Mouse (Mus musculus) intestine, embryonic 16.5 days (tissue): ENCODE results near the gene Slc35g3. TPM values are rescaled to one million over a fixed set of nuclear protein-coding genes. Genes with fewer than 3 reads are reported as not detected.

Experiments
- ATAC-seq: fragments of 200-750 bp; cut with Nextera tagmentation; 2 replicates; pipeline ENCODE4 v1.8.0; 2017; ENCODE audit warnings: moderate TSS enrichment, moderate library complexity
- H3K27ac ChIP-seq: fragments of 300-500 bp; sonication (generic); 2 replicates; pipeline ENCODE4 v1.5.1; 2014; ENCODE audit warnings: mild to moderate bottlenecking, low read length
- H3K27me3 ChIP-seq: fragments of 300-500 bp; sonication (generic); replicated peaks from 2 replicates; pipeline ENCODE4 v1.6.1; 2014; ENCODE audit warnings: low read length, control low read depth, mixed read lengths; ENCODE audit not compliant: control insufficient read depth, insufficient read depth
- H3K36me3 ChIP-seq: fragments of 300-500 bp; sonication (generic); 2 replicates; pipeline ENCODE4 v1.6.1; 2014; ENCODE audit warnings: low read length, control low read depth; ENCODE audit not compliant: control insufficient read depth, insufficient read depth
- H3K4me1 ChIP-seq: fragments of 300-500 bp; sonication (generic); 2 replicates; pipeline ENCODE4 v1.6.1; 2014; ENCODE audit warnings: low read length, control low read depth, mixed read lengths; ENCODE audit not compliant: control insufficient read depth, insufficient read depth
- H3K4me2 ChIP-seq: fragments of 300-500 bp; sonication (generic); 2 replicates; pipeline ENCODE4 v1.6.1; 2014; ENCODE audit warnings: low read depth, low read length, control low read depth
- H3K4me3 ChIP-seq: fragments of 300-500 bp; sonication (generic); 2 replicates; pipeline ENCODE4 v1.5.1; 2014; ENCODE audit warnings: mild to moderate bottlenecking, low read length
- H3K9ac ChIP-seq: fragments of 300-500 bp; sonication (generic); 2 replicates; pipeline ENCODE4 v1.6.1; 2014; ENCODE audit warnings: low read depth, low read length
- H3K9me3 ChIP-seq: fragments of 300-500 bp; sonication (generic); 2 replicates; pipeline ENCODE4 v1.6.1; 2016; ENCODE audit warnings: low read length, control low read depth; ENCODE audit not compliant: control insufficient read depth
- WGBS: fragments of 180-500 bp; shearing (Covaris S2); extraction: QIAGEN DNeasy Blood & Tissue Kit; methylation state at CpG from one replicate; pipeline ENCODE4 v1.1.7; 2014; 5-methylcytosine and 5-hydroxymethylcytosine counted together
- polyA plus RNA-seq: library from polyadenylated mRNA; unstranded; fragments of >200 nt; fragmentation: Nextera tagmentation; extraction: Ambion mirVana; gene quantifications from 2 replicates; pipeline ENCODE4 v1.2.1, GENCODE M21; 2015

Slc35g3 gene
- polyA plus RNA-seq, 1 experiment from 2014 or later: 0.16 TPM

DNA sequence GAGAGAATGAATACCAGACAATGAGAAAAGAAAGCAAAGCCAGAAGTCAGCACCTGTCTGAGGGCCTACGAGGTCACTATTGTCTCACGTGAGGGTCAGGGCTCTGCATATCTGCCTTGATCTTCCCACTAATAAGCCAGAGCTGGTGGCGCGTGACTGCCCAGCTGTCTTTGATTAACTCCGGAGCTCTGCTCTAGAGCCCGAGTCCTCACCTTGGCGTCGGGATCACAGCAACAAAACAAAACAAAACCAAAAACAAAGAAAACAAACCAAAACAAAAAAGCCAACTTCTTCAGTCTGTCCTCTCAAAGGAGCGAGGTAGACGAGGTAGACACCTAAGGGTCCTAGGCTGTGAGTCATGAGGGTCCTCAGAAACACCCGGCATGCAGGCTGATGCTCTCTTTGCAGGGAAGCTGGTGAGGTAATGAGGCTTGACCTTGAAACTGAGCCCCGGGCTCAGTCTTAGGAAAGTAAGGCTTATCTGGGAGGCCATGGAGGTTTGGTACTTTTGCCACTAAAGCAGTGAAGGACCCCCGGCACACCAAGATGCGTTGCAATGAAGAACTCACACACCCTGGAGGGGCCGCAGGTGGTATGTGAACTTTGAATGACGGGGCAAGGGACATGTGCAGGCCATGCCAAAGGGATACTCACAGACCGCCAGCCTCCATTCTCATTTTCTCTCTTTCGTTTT is 47.0 kb downstream of the Slc35g3 start:
- no peaks in the 10 kb centered on the region for H3K27me3 ChIP-seq
- no peak overlapping the region for H3K27ac ChIP-seq
- no peak for ATAC-seq
- H3K36me3 ChIP-seq: no peaks in the 10 kb centered on the region
- no peak overlapping the region for H3K9ac ChIP-seq
- no peak overlapping the region for H3K4me3 ChIP-seq
- WGBS: 74% methylated on average over 18 of the region's 18 CpGs
- peaks cover 5% of the 10 kb centered on the region for H3K4me1 ChIP-seq
- H3K4me2 ChIP-seq: no peak overlapping the region
- H3K9me3 ChIP-seq: no peaks in the 10 kb centered on the region

DNA sequence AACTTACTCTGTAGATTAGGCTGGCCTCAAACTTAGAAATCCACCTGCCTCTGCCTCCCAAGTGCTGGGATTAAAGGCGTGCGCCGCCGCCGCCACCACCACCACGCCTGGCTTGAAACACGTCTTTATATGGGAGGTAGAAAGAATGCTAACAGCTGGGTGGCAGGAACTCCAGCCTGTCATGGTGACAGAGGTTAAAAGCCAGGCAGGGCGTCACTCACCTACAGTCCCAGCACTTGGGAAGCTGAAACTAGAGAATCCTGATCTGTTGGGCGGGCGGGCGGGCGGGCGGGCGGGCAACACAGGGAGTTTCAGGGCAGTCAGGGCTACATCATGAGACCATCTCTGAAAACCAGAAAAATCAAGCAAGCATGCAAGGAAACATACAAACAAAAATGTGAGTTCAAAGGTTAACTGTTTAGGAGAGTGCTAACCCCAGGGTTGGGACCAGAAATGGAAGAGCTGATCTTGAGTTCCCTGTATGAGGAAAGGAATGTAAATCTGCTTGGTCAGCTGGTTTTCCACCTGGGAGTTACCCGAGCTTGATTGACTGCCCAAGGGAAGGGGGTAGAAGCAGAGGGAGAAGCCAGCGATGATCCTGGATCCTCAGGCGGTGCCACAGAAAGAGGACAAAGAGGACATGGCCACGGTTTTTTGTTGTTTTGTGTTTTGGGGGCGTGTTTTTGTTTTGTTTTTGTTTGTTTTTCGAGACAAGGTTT is 48.7 kb downstream of the Slc35g3 start:
- no peaks in the 10 kb centered on the region for H3K36me3 ChIP-seq
- H3K27ac ChIP-seq: no peak overlapping the region
- H3K9ac ChIP-seq: no peak overlapping the region
- H3K9me3 ChIP-seq: no peaks in the 10 kb centered on the region
- H3K4me1 ChIP-seq: peaks cover 5% of the 10 kb centered on the region
- ATAC-seq: no peak
- H3K4me3 ChIP-seq: no peak overlapping the region
- 81% methylated on average over 20 of the region's 20 CpGs for WGBS
- no peaks in the 10 kb centered on the region for H3K27me3 ChIP-seq
- H3K4me2 ChIP-seq: no peak overlapping the region

DNA sequence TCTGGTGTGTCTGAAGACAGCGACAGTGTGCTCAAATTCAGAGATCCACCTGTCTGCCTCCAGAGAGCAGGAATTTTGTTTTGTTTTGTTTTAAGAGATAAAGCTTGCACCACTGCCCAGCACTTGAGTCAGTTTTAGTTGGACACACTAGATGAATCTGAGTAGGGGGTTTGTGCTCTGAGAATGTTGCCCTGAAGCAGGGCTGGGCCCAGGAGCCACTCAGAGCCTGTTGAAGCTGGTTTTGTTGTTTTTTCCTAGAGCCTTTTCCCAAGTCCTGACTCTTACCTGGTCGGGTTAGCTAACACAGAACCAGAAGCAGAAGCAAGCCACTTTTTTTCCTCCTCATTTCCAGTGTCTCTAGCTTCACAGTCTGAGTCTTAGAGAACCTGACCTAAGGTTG is 50.7 kb downstream of the Slc35g3 start:
- Histone ChIP-seq H3K9me3 (no peaks in the 10 kb centered on the region), H3K4me3 (no peak overlapping the region), H3K27me3 (no peaks in the 10 kb centered on the region), H3K4me1 (peaks cover 3% of the 10 kb centered on the region), H3K27ac (no peak overlapping the region), H3K36me3 (no peaks in the 10 kb centered on the region), H3K9ac (no peak overlapping the region), H3K4me2 (no peak overlapping the region)
- ATAC-seq: no peak
- 70% methylated on average over 2 of the region's 2 CpGs for WGBS

DNA sequence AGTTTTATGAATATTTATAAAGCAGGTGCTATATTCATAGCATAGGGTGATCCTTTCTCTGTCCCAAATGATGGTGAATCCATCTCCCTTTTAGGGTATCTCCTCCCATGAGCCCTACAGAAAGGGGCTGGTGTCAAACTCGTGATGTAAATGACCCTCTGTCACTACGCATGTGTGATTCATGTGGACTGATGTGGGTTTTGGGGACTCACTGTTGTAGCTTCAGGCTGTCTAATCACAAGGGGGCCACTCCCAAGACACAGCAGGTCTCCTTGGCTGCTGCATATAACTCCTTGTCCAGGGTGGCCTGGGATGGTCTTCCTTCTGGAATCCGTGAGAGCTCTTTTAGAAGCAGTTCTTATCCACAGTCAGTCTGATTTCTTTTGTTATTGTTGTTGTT is 51.3 kb downstream of the Slc35g3 start:
- Histone ChIP-seq H3K4me2 (no peak overlapping the region), H3K27ac (no peak overlapping the region), H3K9me3 (no peaks in the 10 kb centered on the region), H3K9ac (no peak overlapping the region), H3K4me3 (no peak overlapping the region), H3K36me3 (no peaks in the 10 kb centered on the region), H3K27me3 (no peaks in the 10 kb centered on the region), H3K4me1 (no peaks in the 10 kb centered on the region; the same call in 1 of the 2 replicates)
- 74% methylated on average over 3 of the region's 3 CpGs for WGBS
- no peak for ATAC-seq

Other genes starting within 250 kb of the Slc35g3 start
- gene Dnah2, start 212.9 kb downstream of the Slc35g3 start, polyA plus RNA-seq: 0.93 and 1.0 TPM in 2 replicates
- gene Efnb3, start 201.8 kb downstream of the Slc35g3 start, polyA plus RNA-seq: 6.3 and 6.8 TPM in 2 replicates
- gene Wrap53, start 181.7 kb downstream of the Slc35g3 start, polyA plus RNA-seq: 24.5 and 26.6 TPM in 2 replicates
- 132 and 148 TPM in 2 replicates for gene Trp53, start 181.6 kb downstream of the Slc35g3 start, polyA plus RNA-seq
- gene Atp1b2, start 156.0 kb downstream of the Slc35g3 start, polyA plus RNA-seq: 6.6 and 6.8 TPM in 2 replicates
- 0.10 and 0.72 TPM in 2 replicates for gene Shbg, start 144.1 kb downstream of the Slc35g3 start, polyA plus RNA-seq
- gene Sat2, start 139.9 kb downstream of the Slc35g3 start, polyA plus RNA-seq: 15.4 and 18.1 TPM in 2 replicates
- 12.1 and 12.6 TPM in 2 replicates for gene Fxr2, start 129.0 kb downstream of the Slc35g3 start, polyA plus RNA-seq
- gene Sox15, start 106.7 kb downstream of the Slc35g3 start, polyA plus RNA-seq: not detected in 2 replicates
- 68.3 and 69.9 TPM in 2 replicates for gene Mpdu1, start 99.3 kb downstream of the Slc35g3 start, polyA plus RNA-seq
- 14.0 and 14.7 TPM in 2 replicates for gene Cd68, start 95.8 kb downstream of the Slc35g3 start, polyA plus RNA-seq
- gene Eif4a1, start 89.5 kb downstream of the Slc35g3 start, polyA plus RNA-seq: 524 and 563 TPM in 2 replicates
- gene Senp3, start 79.9 kb downstream of the Slc35g3 start, polyA plus RNA-seq: 51.8 and 60.3 TPM in 2 replicates
- 0.44 and 0.57 TPM in 2 replicates for gene Tnfsf13, start 76.2 kb downstream of the Slc35g3 start, polyA plus RNA-seq
- 6.0 and 6.3 TPM in 2 replicates for gene Tnfsf12, start 66.1 kb downstream of the Slc35g3 start, polyA plus RNA-seq
- 3.0 and 3.3 TPM in 2 replicates for gene Tnfsfm13, start 65.9 kb downstream of the Slc35g3 start, polyA plus RNA-seq
- 14.8 and 16.8 TPM in 2 replicates for gene Polr2a, start 3.3 kb downstream of the Slc35g3 start, polyA plus RNA-seq
- 2.3 and 2.4 TPM in 2 replicates for gene Zbtb4, start 3.9 kb upstream of the Slc35g3 start, polyA plus RNA-seq
- 3.9 and 4.7 TPM in 2 replicates for gene Chrnb1, start 34.0 kb upstream of the Slc35g3 start, polyA plus RNA-seq
- gene Fgf11, start 39.9 kb upstream of the Slc35g3 start, polyA plus RNA-seq: 1.3 and 1.4 TPM in 2 replicates
- gene Tmem102, start 43.7 kb upstream of the Slc35g3 start, polyA plus RNA-seq: 34.6 and 42.7 TPM in 2 replicates
- gene Gm39566, start 53.3 kb upstream of the Slc35g3 start, polyA plus RNA-seq: not detected in 2 replicates
- gene Spem2, start 56.5 kb upstream of the Slc35g3 start, polyA plus RNA-seq: not detected in 2 replicates
- 0.22 TPM in 1 of 2 replicates, not detected in the other for gene Spem1, start 60.2 kb upstream of the Slc35g3 start, polyA plus RNA-seq
- gene Nlgn2, start 75.8 kb upstream of the Slc35g3 start, polyA plus RNA-seq: 3.4 and 4.1 TPM in 2 replicates
- gene Tmem256, start 76.5 kb upstream of the Slc35g3 start, polyA plus RNA-seq: 470 and 476 TPM in 2 replicates
- 73.0 and 75.2 TPM in 2 replicates for gene Plscr3, start 84.4 kb upstream of the Slc35g3 start, polyA plus RNA-seq
- gene Tnk1, start 96.8 kb upstream of the Slc35g3 start, polyA plus RNA-seq: 20.5 and 23.5 TPM in 2 replicates
- not detected in 2 replicates for gene Tmem95, start 116.0 kb upstream of the Slc35g3 start, polyA plus RNA-seq
- 5.5 and 6.2 TPM in 2 replicates for gene Kctd11, start 119.4 kb upstream of the Slc35g3 start, polyA plus RNA-seq
- 4.2 and 5.2 TPM in 2 replicates for gene Acap1, start 133.6 kb upstream of the Slc35g3 start, polyA plus RNA-seq
- gene 2810408A11Rik, start 139.0 kb upstream of the Slc35g3 start, polyA plus RNA-seq: 4.7 and 5.4 TPM in 2 replicates
- gene Neurl4, start 139.1 kb upstream of the Slc35g3 start, polyA plus RNA-seq: 7.1 and 10.1 TPM in 2 replicates
- 60.0 and 63.8 TPM in 2 replicates for gene Gps2, start 151.9 kb upstream of the Slc35g3 start, polyA plus RNA-seq
- 1,478 and 1,683 TPM in 2 replicates for gene Eif5a, start 160.0 kb upstream of the Slc35g3 start, polyA plus RNA-seq
- gene Ybx2, start 173.8 kb upstream of the Slc35g3 start, polyA plus RNA-seq: 1.3 and 2.1 TPM in 2 replicates
- gene Slc2a4, start 186.2 kb upstream of the Slc35g3 start, polyA plus RNA-seq: 21.5 and 22.6 TPM in 2 replicates
- gene Cldn7, start 202.8 kb upstream of the Slc35g3 start, polyA plus RNA-seq: 1,377 and 1,415 TPM in 2 replicates
- gene Ctdnep1, start 219.2 kb upstream of the Slc35g3 start, polyA plus RNA-seq: 20.7 and 20.9 TPM in 2 replicates
- 92.6 and 106 TPM in 2 replicates for gene Elp5, start 220.5 kb upstream of the Slc35g3 start, polyA plus RNA-seq
- 639 and 679 TPM in 2 replicates for gene Gabarap, start 229.2 kb upstream of the Slc35g3 start, polyA plus RNA-seq
- 49.7 and 53.1 TPM in 2 replicates for gene Phf23, start 233.8 kb upstream of the Slc35g3 start, polyA plus RNA-seq
- gene Dvl2, start 238.6 kb upstream of the Slc35g3 start, polyA plus RNA-seq: 23.8 and 26.0 TPM in 2 replicates